Mouse (Mus musculus) stomach, embryonic 14.5 days (tissue): ENCODE data around the gene Sstr2. TPM values are rescaled to one million over a fixed set of nuclear protein-coding genes. Genes with fewer than 3 reads are reported as not detected.

Experiments
- ATAC-seq: fragments of 200-750 bp; cut with Nextera tagmentation; 2 replicates; pipeline ENCODE4 v1.8.0; 2017; ENCODE audit warnings: low read depth, moderate TSS enrichment; ENCODE audit not compliant: insufficient number of reproducible peaks, insufficient read depth, low FRiP score
- H3K27ac ChIP-seq: fragments of 300-500 bp; sonication (generic); 2 replicates; pipeline ENCODE4 v1.5.1; 2014; ENCODE audit warnings: mild to moderate bottlenecking, low read length, moderate library complexity, mixed read lengths
- H3K27me3 ChIP-seq: fragments of 300-500 bp; sonication (generic); 2 replicates; pipeline ENCODE4 v1.6.1; 2014; ENCODE audit warnings: low read length, control low read depth, mixed read lengths; ENCODE audit not compliant: control insufficient read depth, insufficient read depth
- H3K36me3 ChIP-seq: fragments of 300-500 bp; sonication (generic); 2 replicates; pipeline ENCODE4 v1.6.1; 2014; ENCODE audit warnings: mild to moderate bottlenecking, control low read depth, low read length, moderate library complexity, mixed read lengths; ENCODE audit not compliant: control insufficient read depth, insufficient read depth
- H3K4me1 ChIP-seq: fragments of 300-500 bp; sonication (generic); 2 replicates; pipeline ENCODE4 v1.6.1; 2014; ENCODE audit warnings: low read length, control low read depth, mixed read lengths; ENCODE audit not compliant: control insufficient read depth, insufficient read depth
- H3K4me2 ChIP-seq: fragments of 300-500 bp; sonication (generic); replicated peaks from 2 replicates; pipeline ENCODE4 v1.6.1; 2014; ENCODE audit warnings: low read depth, low read length, control low read depth
- H3K4me3 ChIP-seq: fragments of 300-500 bp; sonication (generic); 2 replicates; pipeline ENCODE4 v1.5.1; 2014; ENCODE audit warnings: low read depth, low read length, control low read depth
- H3K9ac ChIP-seq: fragments of 300-500 bp; sonication (generic); replicated peaks from 2 replicates; pipeline ENCODE4 v1.6.1; 2014; ENCODE audit warnings: low read depth, mild to moderate bottlenecking, control low read depth, low read length, moderate library complexity, mixed read lengths
- H3K9me3 ChIP-seq: fragments of 300-500 bp; sonication (generic); 2 replicates; pipeline ENCODE4 v1.6.1; 2016; ENCODE audit warnings: low read depth, low read length, control low read depth; ENCODE audit not compliant: control insufficient read depth
- WGBS: fragments of 180-500 bp; shearing (Covaris S2); extraction: QIAGEN DNeasy Blood & Tissue Kit; methylation state at CpG from one replicate; pipeline ENCODE4 v1.1.7; 2014; 5-methylcytosine and 5-hydroxymethylcytosine counted together
- polyA plus RNA-seq: library from polyadenylated mRNA; unstranded; fragments of >200 nt; fragmentation: Nextera tagmentation; extraction: Ambion mirVana; gene quantifications from 2 replicates; pipeline ENCODE4 v1.2.1, GENCODE M21; 2014

Sstr2 gene
- polyA plus RNA-seq, 1 experiment from 2014 or later = 0.56 TPM

DNA sequence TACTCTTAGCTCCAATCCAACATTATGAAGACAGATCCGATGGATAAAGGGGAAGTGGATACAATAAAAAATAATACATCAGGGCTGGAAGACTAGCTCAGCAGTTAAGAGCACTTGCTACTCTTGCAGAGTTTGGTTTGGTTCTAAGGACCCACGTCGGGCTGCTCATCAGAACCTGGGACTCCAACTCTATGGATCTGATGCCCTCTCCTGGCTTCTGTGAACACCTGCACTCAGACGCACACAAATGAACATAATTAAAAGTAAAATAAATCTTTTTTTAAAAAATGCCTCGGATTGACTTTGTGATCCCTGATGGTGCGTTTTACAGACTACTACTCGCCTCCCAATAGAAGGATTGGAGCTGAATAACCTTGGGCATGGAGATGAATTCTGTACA lies 11.5 kb downstream of the Sstr2 start:
- no peak overlapping the region for H3K4me2 ChIP-seq
- no peaks in the 10 kb centered on the region for H3K9me3 ChIP-seq
- 61% methylated on average over 7 of the region's 7 CpGs for WGBS
- H3K27ac ChIP-seq = no peak overlapping the region
- ATAC-seq = no peak
- no peaks in the 10 kb centered on the region for H3K27me3 ChIP-seq
- H3K4me3 ChIP-seq = no peak overlapping the region
- no peaks in the 10 kb centered on the region for H3K36me3 ChIP-seq
- no peak overlapping the region for H3K9ac ChIP-seq
- H3K4me1 ChIP-seq = no peaks in the 10 kb centered on the region

DNA sequence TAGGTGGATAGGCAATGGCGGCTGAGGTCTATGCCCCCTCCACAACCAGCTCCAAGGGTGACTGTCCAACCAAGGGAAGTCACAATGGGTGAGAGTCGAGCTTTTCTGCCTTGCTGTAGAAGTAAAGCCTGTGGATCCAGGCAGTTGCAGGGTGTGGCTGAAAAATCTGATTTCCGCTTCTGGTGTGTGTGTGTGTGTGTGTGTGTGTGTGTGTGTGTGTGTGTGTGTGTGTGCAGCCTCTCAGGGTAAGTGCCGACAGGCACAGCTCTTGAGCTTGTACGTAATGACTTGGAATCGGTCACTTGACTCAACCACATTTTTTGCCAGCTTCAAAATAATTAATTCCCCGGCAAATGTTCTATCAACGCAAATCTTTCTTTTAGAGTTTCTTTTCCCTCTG lies 12.2 kb downstream of the Sstr2 start:
- 67% methylated on average over 8 of the region's 8 CpGs for WGBS
- Histone ChIP-seq H3K4me1 (no peaks in the 10 kb centered on the region), H3K27ac (no peak overlapping the region), H3K9ac (no peak overlapping the region), H3K4me3 (no peak overlapping the region), H3K4me2 (0 out of 2 replicates have a peak overlapping the region, but pooled peaks have one; percentile 10), H3K27me3 (no peaks in the 10 kb centered on the region), H3K9me3 (no peaks in the 10 kb centered on the region), H3K36me3 (no peaks in the 10 kb centered on the region)
- no peak for ATAC-seq

DNA sequence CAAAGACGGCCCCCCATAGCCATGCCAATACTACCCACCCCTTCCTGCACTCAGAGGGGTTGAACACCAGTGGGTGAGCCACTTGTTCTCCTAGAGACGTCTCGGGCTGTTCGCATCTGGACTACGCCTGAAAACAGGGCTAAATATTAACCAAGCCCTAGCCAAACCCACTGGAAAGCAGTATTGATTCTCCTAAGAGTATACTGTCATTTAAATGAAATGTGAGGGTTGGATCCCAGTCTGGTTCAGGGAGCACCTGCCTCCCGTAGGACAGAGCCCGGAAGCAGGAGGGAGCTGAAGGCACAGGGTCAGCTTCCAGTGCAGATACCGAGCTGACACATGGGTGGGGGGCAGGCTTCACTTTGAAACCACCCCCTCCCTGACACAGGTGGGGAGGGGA lies 12.7 kb downstream of the Sstr2 start:
- Histone ChIP-seq H3K9ac (no peak overlapping the region), H3K27ac (peak overlapping the region; percentile 10; the same call in 1 of the 2 replicates), H3K36me3 (no peaks in the 10 kb centered on the region), H3K4me1 (no peaks in the 10 kb centered on the region), H3K9me3 (no peaks in the 10 kb centered on the region), H3K4me3 (no peak overlapping the region), H3K27me3 (no peaks in the 10 kb centered on the region), H3K4me2 (0 out of 2 replicates have a peak overlapping the region, but pooled peaks have one; percentile 10)
- ATAC-seq = peak; percentile 66; the same call in 1 of the 2 replicates
- 56% methylated on average over 8 of the region's 8 CpGs for WGBS

DNA sequence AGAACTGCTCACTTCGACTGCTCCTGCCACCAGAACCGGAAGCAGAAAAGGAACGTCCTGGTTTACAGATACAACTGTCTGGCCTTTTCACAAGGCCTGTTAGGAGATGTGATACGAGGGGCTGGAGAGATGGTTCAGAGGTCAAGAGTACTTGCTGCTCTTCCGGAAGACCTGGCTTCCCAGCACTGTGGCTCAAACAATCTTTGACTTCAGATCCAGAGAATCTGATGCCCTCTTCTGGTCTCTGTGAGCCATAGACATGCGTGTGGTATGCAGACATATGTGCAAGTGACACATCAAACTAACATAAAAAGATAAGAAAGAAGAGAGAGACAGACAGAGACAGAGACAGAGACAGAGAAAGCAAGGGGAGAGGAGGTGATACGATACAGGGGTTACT lies 13.2 kb downstream of the Sstr2 start:
- H3K27me3 ChIP-seq = no peaks in the 10 kb centered on the region
- ATAC-seq = no peak
- H3K27ac ChIP-seq = peak overlapping the region; percentile 10; the same call in 1 of the 2 replicates
- H3K4me1 ChIP-seq = no peaks in the 10 kb centered on the region
- 60% methylated on average over 7 of the region's 7 CpGs for WGBS
- H3K9ac ChIP-seq = no peak overlapping the region
- no peak overlapping the region for H3K4me3 ChIP-seq
- H3K4me2 ChIP-seq = 0 out of 2 replicates have a peak overlapping the region, but pooled peaks have one; percentile 10
- H3K36me3 ChIP-seq = no peaks in the 10 kb centered on the region
- H3K9me3 ChIP-seq = no peaks in the 10 kb centered on the region

DNA sequence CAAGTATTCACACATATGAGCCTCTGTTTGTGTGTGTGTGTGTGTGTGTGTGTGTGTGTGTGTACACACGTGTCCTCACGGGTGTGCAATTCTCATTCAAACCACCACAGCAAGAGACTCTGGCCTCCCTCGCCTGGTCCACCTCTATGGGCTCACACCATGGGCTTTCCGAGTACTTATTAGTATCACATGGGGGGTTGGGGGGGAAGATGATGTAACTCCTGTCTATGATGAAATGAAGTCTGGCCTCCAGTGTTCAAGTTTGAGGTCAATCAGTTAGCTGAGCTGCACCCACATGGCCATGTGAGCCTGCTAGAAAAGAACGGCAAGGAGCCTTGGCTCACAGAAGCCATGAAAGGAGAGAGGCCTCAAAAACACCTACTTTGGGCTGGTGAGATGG lies 14.3 kb downstream of the Sstr2 start:
- Histone ChIP-seq H3K4me1 (no peaks in the 10 kb centered on the region), H3K9me3 (no peaks in the 10 kb centered on the region), H3K27me3 (no peaks in the 10 kb centered on the region), H3K27ac (no peak overlapping the region), H3K4me3 (no peak overlapping the region), H3K4me2 (no peak overlapping the region), H3K9ac (no peak overlapping the region), H3K36me3 (no peaks in the 10 kb centered on the region)
- WGBS = 95% methylated on average over 5 of the region's 5 CpGs
- ATAC-seq = no peak

DNA sequence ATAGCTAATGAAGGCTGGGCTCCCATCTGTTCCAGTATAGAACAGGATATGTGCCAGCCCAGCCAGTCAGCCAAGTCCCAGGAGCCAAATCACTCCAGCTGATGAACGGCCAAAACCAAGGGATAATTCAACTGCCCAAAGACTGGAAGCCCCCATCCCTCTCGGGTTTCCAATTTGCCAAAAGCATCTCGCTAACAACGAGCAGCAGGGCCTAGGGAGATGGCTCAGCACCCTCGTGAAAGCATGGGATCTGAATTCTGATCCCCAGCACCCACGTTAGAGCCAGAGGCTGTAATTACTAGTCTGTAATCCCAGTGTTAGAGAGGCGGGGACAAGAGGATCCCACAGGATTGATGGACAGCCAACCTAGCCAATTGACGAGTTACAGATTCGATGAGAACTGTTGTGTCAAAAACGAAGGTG lies 15.6 kb downstream of the Sstr2 start:
- Histone ChIP-seq H3K4me3 (no peak overlapping the region), H3K9me3 (no peaks in the 10 kb centered on the region), H3K4me2 (no peak overlapping the region), H3K27me3 (no peaks in the 10 kb centered on the region), H3K36me3 (no peaks in the 10 kb centered on the region), H3K9ac (no peak overlapping the region), H3K27ac (no peak overlapping the region), H3K4me1 (no peaks in the 10 kb centered on the region)
- no peak for ATAC-seq
- WGBS = 72% methylated on average over 10 of the region's 10 CpGs

DNA sequence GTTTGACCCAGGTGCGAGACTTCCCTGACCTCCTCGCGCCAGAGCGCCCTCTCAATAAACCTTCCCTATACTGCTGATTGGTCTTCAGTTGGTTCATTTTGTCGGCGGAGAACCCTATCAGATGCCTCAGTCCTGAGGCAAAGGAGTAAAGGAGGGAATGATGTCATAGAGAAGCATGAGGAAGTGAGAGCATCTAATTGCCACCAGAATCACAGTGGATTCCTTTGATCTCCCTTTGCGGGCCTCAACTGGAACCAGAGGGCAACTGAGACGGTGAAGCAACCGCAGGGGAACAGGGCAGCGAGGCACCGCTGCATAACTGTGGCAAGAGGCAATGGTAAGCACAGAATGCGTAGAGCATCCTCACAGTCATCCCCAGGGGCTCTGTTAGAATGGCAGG lies 19.5 kb downstream of the Sstr2 start:
- 91% methylated on average over 12 of the region's 12 CpGs for WGBS
- H3K27me3 ChIP-seq = no peaks in the 10 kb centered on the region
- no peak overlapping the region for H3K9ac ChIP-seq
- no peak overlapping the region for H3K4me3 ChIP-seq
- ATAC-seq = no peak
- H3K36me3 ChIP-seq = no peaks in the 10 kb centered on the region
- no peak overlapping the region for H3K4me2 ChIP-seq
- no peaks in the 10 kb centered on the region for H3K9me3 ChIP-seq
- H3K27ac ChIP-seq = no peak overlapping the region
- no peaks in the 10 kb centered on the region for H3K4me1 ChIP-seq

DNA sequence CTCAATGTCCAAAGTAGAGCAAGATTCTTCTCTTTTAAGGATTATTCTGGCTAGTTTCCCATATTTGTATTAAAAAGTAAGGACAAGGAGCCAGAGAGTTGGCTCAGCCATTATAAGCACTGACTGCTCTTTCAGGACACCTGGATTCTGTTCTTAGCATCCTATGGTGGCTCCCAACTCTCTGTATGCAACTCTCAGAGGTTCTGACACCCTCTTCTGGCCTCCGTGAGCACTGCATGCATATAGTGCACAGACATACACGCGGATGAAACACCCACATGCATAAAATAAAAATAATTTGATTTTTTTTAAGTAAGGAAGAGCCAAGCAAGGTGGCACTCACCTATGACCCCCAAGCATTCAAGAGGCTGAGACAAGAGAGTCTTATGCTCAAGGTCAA lies 26.0 kb downstream of the Sstr2 start:
- no peaks in the 10 kb centered on the region for H3K36me3 ChIP-seq
- H3K9me3 ChIP-seq = no peaks in the 10 kb centered on the region
- H3K4me3 ChIP-seq = no peak overlapping the region
- no peak overlapping the region for H3K4me2 ChIP-seq
- no peak overlapping the region for H3K9ac ChIP-seq
- 85% methylated on average over 3 of the region's 3 CpGs for WGBS
- no peak for ATAC-seq
- H3K27me3 ChIP-seq = no peaks in the 10 kb centered on the region
- 0 out of 2 replicates have a peak, but pooled peaks cover 1% of the 10 kb centered on the region for H3K4me1 ChIP-seq
- no peak overlapping the region for H3K27ac ChIP-seq

DNA sequence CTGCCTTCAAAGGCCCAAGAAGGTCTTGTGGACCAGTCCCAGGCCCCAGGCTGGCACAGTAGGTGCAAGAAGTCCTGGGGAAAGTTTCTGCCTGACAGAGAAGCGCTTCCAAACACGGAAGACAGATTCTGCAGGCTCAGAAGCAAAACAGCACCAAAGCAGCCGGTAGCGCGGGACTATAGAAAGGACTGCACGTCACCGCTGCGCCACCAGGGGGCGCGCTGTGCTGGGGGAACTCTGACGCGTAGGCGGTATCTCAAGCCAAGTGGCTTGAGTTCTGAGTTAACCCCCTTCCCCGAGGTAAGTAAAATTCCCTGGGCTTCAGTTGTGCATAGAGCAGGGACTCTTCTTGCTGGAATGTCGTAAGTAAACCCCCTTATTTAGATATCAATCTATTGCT lies 29.0 kb downstream of the Sstr2 start:
- 0 out of 2 replicates have a peak overlapping the region, but pooled peaks have one; percentile 66 for H3K4me2 ChIP-seq
- H3K27me3 ChIP-seq = no peaks in the 10 kb centered on the region
- no peak overlapping the region for H3K27ac ChIP-seq
- H3K4me3 ChIP-seq = no peak overlapping the region
- no peak for ATAC-seq
- H3K9ac ChIP-seq = no peak overlapping the region; the same call in 1 of the 2 replicates
- peaks cover 5% of the 10 kb centered on the region; the same call in 1 of the 2 replicates for H3K4me1 ChIP-seq
- peaks cover 16% of the 10 kb centered on the region for H3K36me3 ChIP-seq
- no peaks in the 10 kb centered on the region for H3K9me3 ChIP-seq
- WGBS = 4% methylated on average over 15 of the region's 15 CpGs
